Mouse (Mus musculus): Measurements from ENCODE around the gene Tulp3. TPM values are rescaled to one million over a fixed set of nuclear protein-coding genes. Genes with fewer than 3 reads are reported as not detected.

The Tulp3 gene
- polyA plus RNA-seq, 1 experiment = 44.8 TPM

GRCm38 (mm10) chr6:128301458-128301857 lies 54.2 kb downstream of the Tulp3 start:
- WGBS = 71% methylated on average over 11 of the region's 11 CpGs
- DNase-seq = no peak
- Histone ChIP-seq H3K27me3 (ENCODE audit: control insufficient read depth, insufficient read depth, low read length) (no peaks in the 10 kb centered on the region), H3K4me1 (ENCODE audit: control insufficient read depth, insufficient read depth, low read length) (peaks cover 25% of the 10 kb centered on the region), H3K27ac (ENCODE audit: insufficient read depth, low read length) (no peak overlapping the region), H3K4me3 (replicated peaks; ENCODE audit: insufficient read depth, low read depth, low read length) (no peak overlapping the region)
- TF ChIP-seq CTCF (IDR thresholded peaks at IDR 0.05; ENCODE audit: borderline replicate concordance, insufficient read depth, low read depth, low read length) (no peak), POLR2A (IDR thresholded peaks at IDR 0.05; ENCODE audit: borderline replicate concordance, insufficient read depth, low read length) (no peak)

DNA sequence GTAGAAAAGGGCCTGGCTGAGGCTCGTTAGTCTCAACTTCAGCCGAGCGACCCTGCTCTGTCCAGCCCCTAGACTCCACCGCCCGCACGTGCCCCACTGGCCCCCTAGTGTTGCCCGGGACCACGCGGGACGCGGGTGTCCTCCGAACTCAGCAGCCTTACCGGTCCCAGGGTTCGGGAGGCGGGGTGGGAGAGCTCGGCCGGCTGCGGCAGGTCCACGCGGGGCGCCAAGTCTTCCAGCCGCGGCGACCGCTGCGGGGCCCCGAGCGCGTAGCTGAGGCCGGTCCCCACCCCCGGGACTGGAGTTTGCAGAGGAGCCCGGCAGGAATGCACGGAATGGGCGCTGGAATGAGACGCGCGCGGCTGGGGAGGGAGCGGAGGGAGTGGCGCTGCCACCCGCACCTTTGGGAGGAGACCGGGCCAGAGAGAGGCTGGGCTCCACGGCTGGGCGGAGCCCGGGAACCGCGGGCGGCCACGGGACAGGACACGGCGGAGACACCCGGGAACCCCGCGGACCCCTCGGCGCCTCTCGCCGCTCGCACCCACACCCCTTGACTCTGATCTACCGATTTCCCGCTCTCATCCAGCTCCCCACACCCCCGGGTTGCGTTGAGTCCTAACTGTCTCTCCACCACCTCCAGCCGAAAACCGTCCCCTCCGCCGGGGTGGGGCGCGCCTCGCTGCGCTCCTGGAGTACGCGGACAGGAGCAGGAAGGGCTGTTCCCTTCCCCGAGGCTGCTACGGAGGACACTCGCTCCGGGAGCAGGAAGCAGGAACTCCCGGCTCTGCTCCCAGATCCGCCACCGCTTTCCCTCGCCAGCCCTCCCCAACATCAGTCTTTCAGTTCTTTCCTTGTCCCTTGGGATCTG lies 55.3 kb downstream of the Tulp3 start, which contains the start of gene Tead4:
Gene Tead4 (minus strand): TSS at position 690 of the 868 bp plus-strand sequence.
- peak within 1 kb of the TSS; percentile 63 for H3K27ac ChIP-seq (ENCODE audit: insufficient read depth, low read length)
- TF ChIP-seq POLR2A (IDR thresholded peaks at IDR 0.05; ENCODE audit: borderline replicate concordance, insufficient read depth, low read length) (peak; percentile 32; the same call in 1 of the 2 replicates), CTCF (IDR thresholded peaks at IDR 0.05; ENCODE audit: borderline replicate concordance, insufficient read depth, low read depth, low read length) (no peak)
- H3K4me3 ChIP-seq (replicated peaks; ENCODE audit: insufficient read depth, low read depth, low read length) = peak within 1 kb of the TSS; percentile 84
- DNase-seq = peak; percentile 82 to 84
- under 1% methylated on average over 77 of the region's 81 CpGs for WGBS
- no peaks in the 10 kb centered on the region for H3K27me3 ChIP-seq (ENCODE audit: control insufficient read depth, insufficient read depth, low read length)
- H3K4me1 ChIP-seq (ENCODE audit: control insufficient read depth, insufficient read depth, low read length) = peaks cover 35% of the 10 kb centered on the region

DNA sequence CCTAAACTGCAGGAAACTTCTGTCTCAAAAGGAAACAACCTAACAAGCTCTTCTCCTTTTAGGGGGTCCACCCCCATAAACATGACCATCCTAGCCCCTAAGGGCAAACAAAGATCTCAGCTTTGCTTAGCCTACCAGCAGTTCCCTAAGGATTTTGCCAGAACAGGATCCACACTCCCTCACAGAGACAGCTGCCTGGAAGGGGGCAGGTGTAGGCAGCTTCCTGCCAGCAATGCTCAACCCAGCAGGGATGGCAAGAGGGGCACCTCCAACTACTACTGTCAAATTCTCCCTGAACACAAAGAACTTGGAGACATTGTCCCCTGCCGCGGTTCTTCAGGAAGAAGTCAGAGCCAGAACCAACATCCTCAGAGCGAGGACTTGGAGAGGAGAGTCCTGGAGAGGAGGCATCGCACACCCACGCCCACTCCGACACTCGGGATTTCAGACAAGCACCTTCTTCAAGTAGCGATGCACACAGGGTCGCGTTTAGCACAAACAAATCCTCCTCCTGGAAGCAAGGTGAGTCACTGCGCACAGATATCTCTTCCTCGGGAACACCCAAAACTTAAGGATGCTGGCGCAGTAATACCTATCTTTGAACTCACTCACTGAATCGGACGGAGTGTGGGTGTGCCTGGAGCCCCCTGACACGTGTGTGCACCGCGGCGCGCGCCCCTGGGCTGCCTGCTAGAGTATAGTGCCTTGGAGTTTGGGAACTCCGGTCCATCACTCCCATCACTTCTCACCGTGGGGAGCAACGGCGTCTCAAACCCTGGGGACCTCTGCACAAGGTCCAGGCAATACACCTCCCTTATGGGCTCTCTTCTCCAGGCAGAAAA lies 56.1 kb downstream of the Tulp3 start:
- 1% methylated on average over 25 of the region's 25 CpGs for WGBS
- Histone ChIP-seq H3K27me3 (ENCODE audit: control insufficient read depth, insufficient read depth, low read length) (no peaks in the 10 kb centered on the region), H3K4me3 (replicated peaks; ENCODE audit: insufficient read depth, low read depth, low read length) (peak overlapping the region; percentile 84), H3K27ac (ENCODE audit: insufficient read depth, low read length) (peak overlapping the region; percentile 20; the same call in 1 of the 2 replicates), H3K4me1 (ENCODE audit: control insufficient read depth, insufficient read depth, low read length) (peaks cover 37% of the 10 kb centered on the region)
- DNase-seq = peak; percentile 37 to 48
- TF ChIP-seq CTCF (IDR thresholded peaks at IDR 0.05; ENCODE audit: borderline replicate concordance, insufficient read depth, low read depth, low read length) (no peak), POLR2A (IDR thresholded peaks at IDR 0.05; ENCODE audit: borderline replicate concordance, insufficient read depth, low read length) (no peak)

DNA sequence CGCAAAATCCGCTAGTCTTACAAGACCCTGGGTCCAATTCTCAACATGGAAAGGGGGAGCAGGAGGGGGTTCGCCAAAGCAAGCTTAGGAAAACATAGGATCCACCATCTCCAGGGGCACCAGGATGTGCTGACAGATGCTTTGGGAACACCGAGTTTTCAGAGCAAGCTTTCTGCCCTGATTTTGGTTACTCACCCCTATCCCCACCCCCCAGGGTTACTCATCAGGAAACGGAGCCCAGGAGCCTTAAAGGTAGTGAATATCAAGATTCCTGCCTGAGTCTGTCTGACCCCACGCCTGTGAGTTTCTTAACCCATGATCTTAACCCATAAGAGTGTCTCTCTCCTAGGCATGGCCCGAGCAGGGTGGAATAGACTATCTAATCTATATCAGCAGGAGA lies 57.4 kb downstream of the Tulp3 start:
- TF ChIP-seq CTCF (IDR thresholded peaks at IDR 0.05; ENCODE audit: borderline replicate concordance, insufficient read depth, low read depth, low read length) (no peak), POLR2A (IDR thresholded peaks at IDR 0.05; ENCODE audit: borderline replicate concordance, insufficient read depth, low read length) (no peak)
- no peak for DNase-seq
- Histone ChIP-seq H3K4me1 (ENCODE audit: control insufficient read depth, insufficient read depth, low read length) (peaks cover 41% of the 10 kb centered on the region), H3K4me3 (replicated peaks; ENCODE audit: insufficient read depth, low read depth, low read length) (peak overlapping the region; percentile 20), H3K27ac (ENCODE audit: insufficient read depth, low read length) (peak overlapping the region; percentile 70), H3K27me3 (ENCODE audit: control insufficient read depth, insufficient read depth, low read length) (no peaks in the 10 kb centered on the region)
- 68% methylated on average over 7 of the region's 7 CpGs for WGBS

DNA sequence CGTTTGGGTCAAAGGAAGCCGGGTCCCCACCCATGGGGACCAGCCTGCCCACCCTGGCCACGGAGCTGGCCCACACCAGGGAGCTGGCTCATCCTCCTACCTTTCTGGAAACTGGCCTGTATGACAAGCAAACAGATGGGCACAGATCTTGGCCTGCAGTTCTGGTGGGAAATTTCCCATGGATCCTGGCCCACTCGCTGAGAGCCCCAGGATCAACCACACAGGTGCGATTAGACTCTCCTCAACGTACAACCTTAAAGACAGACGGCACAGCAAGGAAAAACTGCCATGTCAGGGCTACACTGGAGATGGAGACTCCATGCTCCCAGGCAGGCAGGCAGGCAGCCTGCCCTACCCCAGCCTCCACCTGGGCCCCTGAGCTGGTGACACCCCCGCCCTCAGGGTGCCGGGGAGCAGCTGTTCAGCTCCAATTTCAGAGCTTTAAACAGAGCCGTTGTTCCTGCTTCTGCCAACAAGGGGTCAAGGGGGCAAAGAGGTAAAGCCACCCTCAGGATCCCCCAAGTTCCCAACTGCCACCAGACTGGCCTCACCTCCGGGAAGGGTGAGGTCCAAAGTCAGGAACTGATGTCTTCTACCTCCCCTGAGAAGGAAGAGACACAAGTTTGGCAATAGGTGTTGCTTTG lies 58.8 kb downstream of the Tulp3 start:
- Histone ChIP-seq H3K4me1 (ENCODE audit: control insufficient read depth, insufficient read depth, low read length) (peaks cover 41% of the 10 kb centered on the region), H3K27me3 (ENCODE audit: control insufficient read depth, insufficient read depth, low read length) (no peaks in the 10 kb centered on the region), H3K4me3 (replicated peaks; ENCODE audit: insufficient read depth, low read depth, low read length) (peak overlapping the region; percentile 31), H3K27ac (ENCODE audit: insufficient read depth, low read length) (peak overlapping the region; percentile 72)
- no peak for TF ChIP-seq POLR2A (IDR thresholded peaks at IDR 0.05; ENCODE audit: borderline replicate concordance, insufficient read depth, low read length)
- TF ChIP-seq CTCF (IDR thresholded peaks at IDR 0.05; ENCODE audit: borderline replicate concordance, insufficient read depth, low read depth, low read length) = no peak
- DNase-seq = peak; percentile 92 to 94
- 10% methylated on average over 11 of the region's 11 CpGs for WGBS

DNA sequence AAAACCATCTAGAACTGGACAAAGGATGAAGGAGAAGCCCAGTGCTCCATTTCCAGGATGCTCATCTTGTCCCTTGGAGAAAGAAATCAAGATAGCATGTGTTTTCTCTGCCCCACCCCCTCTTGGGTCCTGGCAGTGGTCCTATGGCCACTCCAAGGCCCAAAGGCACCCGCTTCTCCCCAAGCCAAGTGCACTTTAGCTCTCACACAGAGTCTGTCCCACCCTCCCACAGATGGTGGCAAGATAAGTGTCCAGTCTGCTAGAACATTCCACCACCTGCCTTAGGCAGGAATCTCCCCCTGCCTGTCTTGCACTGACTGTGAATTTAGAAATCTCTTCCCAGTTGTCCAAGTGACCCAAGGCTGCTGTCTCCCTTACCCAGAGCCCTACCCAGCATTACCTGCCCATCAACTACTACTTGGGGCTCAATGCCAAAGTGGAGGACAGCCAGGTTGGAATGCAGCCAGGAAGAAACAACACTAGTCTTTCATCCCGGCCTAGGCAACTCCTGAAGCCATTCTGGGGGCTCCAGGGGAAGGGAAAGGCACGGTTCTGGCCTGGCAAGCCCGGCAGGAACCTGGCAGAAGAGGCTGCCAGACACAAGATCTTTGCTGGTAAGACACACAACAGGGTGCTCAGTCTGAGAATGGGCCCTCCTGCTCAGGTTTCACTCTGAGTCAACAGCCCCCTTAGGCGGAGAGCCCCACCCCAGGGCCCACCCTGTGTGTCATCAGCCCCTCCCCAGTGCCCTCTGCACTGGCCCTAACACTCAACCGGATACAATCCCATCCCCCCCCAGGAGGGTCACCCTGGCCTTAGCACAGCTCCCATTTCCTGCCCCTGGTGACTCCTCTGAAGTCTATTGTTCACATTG lies 59.5 kb downstream of the Tulp3 start:
- Histone ChIP-seq H3K27ac (ENCODE audit: insufficient read depth, low read length) (peak overlapping the region; percentile 72), H3K27me3 (ENCODE audit: control insufficient read depth, insufficient read depth, low read length) (no peaks in the 10 kb centered on the region), H3K4me1 (ENCODE audit: control insufficient read depth, insufficient read depth, low read length) (peaks cover 46% of the 10 kb centered on the region), H3K4me3 (replicated peaks; ENCODE audit: insufficient read depth, low read depth, low read length) (no peak overlapping the region)
- 5% methylated on average over 6 of the region's 6 CpGs for WGBS
- TF ChIP-seq POLR2A (IDR thresholded peaks at IDR 0.05; ENCODE audit: borderline replicate concordance, insufficient read depth, low read length) (no peak), CTCF (IDR thresholded peaks at IDR 0.05; ENCODE audit: borderline replicate concordance, insufficient read depth, low read depth, low read length) (no peak)
- DNase-seq = peak; percentile 87 to 91
